Mouse (Mus musculus) kidney, adult 9 months (tissue): ENCODE results near the gene Sh3tc1.
A peak's percentile ranks its signal among the peaks of the same experiment; 100 is the strongest.

Source experiments
- DNase-seq: peaks from one replicate; pipeline ENCODE4 v3.0.0; 2022

Gene Sh3tc1

GRCm38 (mm10) chr5:35751016-35751415 is 11.2 kb upstream of the Sh3tc1 start:
- DNase-seq: peak; percentile 36

- DNase-seq: no peak
Observed at GRCm38 (mm10) chr5:35750026-35750425, 10.2 kb upstream of the Sh3tc1 start.

GRCm38 (mm10) chr5:35749416-35749815 is 9.6 kb upstream of the Sh3tc1 start:
- DNase-seq: no peak

- DNase-seq: peak; percentile 83
Observed at GRCm38 (mm10) chr5:35746910-35747309, 7.1 kb upstream of the Sh3tc1 start.

- no peak for DNase-seq
Observed at GRCm38 (mm10) chr5:35745406-35745805, 5.6 kb upstream of the Sh3tc1 start.

GRCm38 (mm10) chr5:35743990-35744722 is 4.4 kb upstream of the Sh3tc1 start:
- DNase-seq: peak; percentile 55

- peak; percentile 90 for DNase-seq
Observed at GRCm38 (mm10) chr5:35743238-35743951, 3.6 kb upstream of the Sh3tc1 start.

- no peak for DNase-seq
Observed at GRCm38 (mm10) chr5:35741225-35741820, 1.5 kb upstream of the Sh3tc1 start.

- DNase-seq: no peak
Observed at GRCm38 (mm10) chr5:35740716-35741115, 929 bp upstream of the Sh3tc1 start.

- DNase-seq: peak; percentile 81
Observed at GRCm38 (mm10) chr5:35739005-35739404, 782 bp downstream of the Sh3tc1 start.

GRCm38 (mm10) chr5:35737231-35737901 is 2.4 kb downstream of the Sh3tc1 start:
- DNase-seq: peak; percentile 91

- peak; percentile 90 for DNase-seq
Observed at GRCm38 (mm10) chr5:35733523-35733922, 6.3 kb downstream of the Sh3tc1 start.

- DNase-seq: no peak
Observed at GRCm38 (mm10) chr5:35731006-35731405, 8.8 kb downstream of the Sh3tc1 start.

- no peak for DNase-seq
Observed at GRCm38 (mm10) chr5:35730552-35730951, 9.2 kb downstream of the Sh3tc1 start.

GRCm38 (mm10) chr5:35729844-35730243 is 9.9 kb downstream of the Sh3tc1 start:
- DNase-seq: peak; percentile 79

- DNase-seq: peak; percentile 98
Observed at GRCm38 (mm10) chr5:35728957-35729460, 10.8 kb downstream of the Sh3tc1 start.

- DNase-seq: no peak
Observed at GRCm38 (mm10) chr5:35728344-35728956, 11.3 kb downstream of the Sh3tc1 start.

GRCm38 (mm10) chr5:35727447-35727846 is 12.3 kb downstream of the Sh3tc1 start:
- peak; percentile 64 for DNase-seq

GRCm38 (mm10) chr5:35725840-35726239 is 13.9 kb downstream of the Sh3tc1 start:
- no peak for DNase-seq

- no peak for DNase-seq
Observed at GRCm38 (mm10) chr5:35723900-35724299, 15.9 kb downstream of the Sh3tc1 start.

GRCm38 (mm10) chr5:35722654-35723053 is 17.1 kb downstream of the Sh3tc1 start:
- no peak for DNase-seq

GRCm38 (mm10) chr5:35721933-35722332 is 17.9 kb downstream of the Sh3tc1 start:
- DNase-seq: no peak

GRCm38 (mm10) chr5:35719880-35720279 is 19.9 kb downstream of the Sh3tc1 start:
- DNase-seq: no peak
